Mouse (Mus musculus) ES-Bruce4 (cell line): ENCODE data around the gene Arid1b. TPM values are rescaled to one million over a fixed set of nuclear protein-coding genes. Genes with fewer than 3 reads are reported as not detected.

ENCODE experiments used
- H3K27ac ChIP-seq: 2 replicates; pipeline ENCODE4 v1.5.1; 2012; ENCODE audit warnings: low read length, inconsistent platforms; ENCODE audit not compliant: insufficient read depth
- H3K27me3 ChIP-seq: 2 replicates; pipeline ENCODE4 v1.6.1; 2012; ENCODE audit warnings: mild to moderate bottlenecking, low read length, inconsistent platforms; ENCODE audit not compliant: control insufficient read depth, poor library complexity, insufficient read depth, severe bottlenecking
- H3K36me3 ChIP-seq: 2 replicates; pipeline ENCODE4 v1.6.1; 2012; ENCODE audit warnings: inconsistent platforms, mild to moderate bottlenecking, low read length, moderate library complexity; ENCODE audit not compliant: control insufficient read depth, poor library complexity, insufficient read depth, severe bottlenecking
- H3K4me1 ChIP-seq: one replicate; pipeline ENCODE4 v1.8.1; 2011; ENCODE audit warnings: low read length; ENCODE audit not compliant: control insufficient read depth, insufficient read depth
- H3K4me3 ChIP-seq: 2 replicates; pipeline ENCODE4 v1.5.1; 2011; ENCODE audit warnings: low read depth, mild to moderate bottlenecking, low read length
- H3K9ac ChIP-seq: 2 replicates; pipeline ENCODE4 v1.6.1; 2012; ENCODE audit warnings: low read depth, mild to moderate bottlenecking, inconsistent platforms; ENCODE audit not compliant: poor library complexity, severe bottlenecking
- H3K9me3 ChIP-seq: replicated peaks from 2 replicates; pipeline ENCODE4 v1.6.1; 2012; ENCODE audit warnings: mild to moderate bottlenecking, low read length, inconsistent platforms; ENCODE audit not compliant: control insufficient read depth, poor library complexity, insufficient read depth, severe bottlenecking
- CTCF ChIP-seq: IDR thresholded peaks from one replicate; pipeline ENCODE4 v1.8.1; 2011; ENCODE audit warnings: low read depth, low read length
- EP300 ChIP-seq: IDR thresholded peaks from 2 replicates; pipeline ENCODE4 v1.6.1; 2011; ENCODE audit warnings: low read depth, low read length; ENCODE audit not compliant: insufficient read depth
- POLR2A ChIP-seq: IDR thresholded peaks from one replicate; pipeline ENCODE4 v1.8.1; 2011; ENCODE audit warnings: low read length; ENCODE audit not compliant: insufficient read depth
- polyA plus RNA-seq: library from polyadenylated mRNA; stranded (reverse); fragments of >200 nt; gene quantifications from 2 replicates; pipeline ENCODE4 v1.2.4, GENCODE M21; 2011; ENCODE audit warnings: low read depth; ENCODE audit not compliant: missing spikeins, insufficient read depth, insufficient read length

Arid1b gene
- polyA plus RNA-seq, 1 experiment = 20.4 TPM

DNA sequence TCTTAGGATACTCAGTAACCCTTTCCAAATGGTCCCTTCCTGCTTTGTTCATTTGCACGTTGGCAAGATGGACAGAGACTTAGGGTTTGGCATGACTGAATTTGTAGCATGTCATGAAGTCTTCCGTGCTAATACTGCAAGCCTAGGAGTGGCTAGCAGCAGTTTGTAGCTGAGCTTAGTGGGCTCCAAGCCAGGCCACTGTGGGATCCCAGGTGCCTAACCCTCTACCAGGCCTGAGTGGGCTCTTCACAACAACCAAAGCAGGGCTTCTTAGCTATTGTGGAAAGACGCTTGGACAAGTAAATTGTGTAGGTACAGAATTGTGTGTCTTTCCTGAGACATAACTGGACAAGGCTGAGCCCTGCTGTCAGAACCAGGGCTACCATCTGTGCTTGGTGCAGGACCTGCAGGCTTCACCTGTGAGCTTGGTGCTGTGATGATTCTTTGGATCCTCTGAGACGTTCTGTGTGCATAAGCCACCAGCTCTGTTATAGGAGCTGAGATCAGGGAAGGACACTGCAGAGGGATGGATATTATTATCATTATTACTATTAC lies 286.4 kb downstream of the Arid1b start:
- H3K9me3 ChIP-seq = no peaks in the 10 kb centered on the region
- H3K4me3 ChIP-seq = no peak overlapping the region
- no peak overlapping the region for H3K27ac ChIP-seq
- TF ChIP-seq CTCF = no peak
- no peak for TF ChIP-seq EP300
- TF ChIP-seq POLR2A = no peak
- no peaks in the 10 kb centered on the region for H3K4me1 ChIP-seq
- H3K27me3 ChIP-seq = no peaks in the 10 kb centered on the region
- no peak overlapping the region for H3K9ac ChIP-seq
- no peaks in the 10 kb centered on the region for H3K36me3 ChIP-seq

DNA sequence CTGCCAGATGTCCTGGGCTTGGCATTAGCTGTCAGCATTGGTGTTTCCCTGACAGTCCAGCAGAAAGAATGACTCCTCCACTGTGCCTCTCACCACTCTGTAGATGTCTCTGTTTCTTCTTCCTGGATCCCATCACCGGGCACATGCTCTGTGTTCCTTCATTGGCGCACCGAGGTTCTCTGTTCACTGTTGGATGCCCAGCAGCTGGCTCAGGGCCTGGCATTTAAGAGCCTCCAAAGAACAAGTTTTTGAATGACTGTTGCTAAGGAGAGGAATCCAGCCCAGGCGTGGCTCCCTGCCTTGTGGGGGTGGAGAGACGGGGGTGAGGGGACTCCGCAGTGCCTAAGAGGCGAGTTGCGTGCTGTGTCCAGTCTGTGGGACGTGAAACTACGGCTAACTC lies 290.7 kb downstream of the Arid1b start:
- Histone ChIP-seq H3K9ac (no peak overlapping the region), H3K36me3 (no peaks in the 10 kb centered on the region), H3K27ac (no peak overlapping the region), H3K27me3 (no peaks in the 10 kb centered on the region), H3K9me3 (no peaks in the 10 kb centered on the region), H3K4me3 (no peak overlapping the region), H3K4me1 (no peaks in the 10 kb centered on the region)
- TF ChIP-seq POLR2A (no peak), EP300 (no peak), CTCF (no peak)

DNA sequence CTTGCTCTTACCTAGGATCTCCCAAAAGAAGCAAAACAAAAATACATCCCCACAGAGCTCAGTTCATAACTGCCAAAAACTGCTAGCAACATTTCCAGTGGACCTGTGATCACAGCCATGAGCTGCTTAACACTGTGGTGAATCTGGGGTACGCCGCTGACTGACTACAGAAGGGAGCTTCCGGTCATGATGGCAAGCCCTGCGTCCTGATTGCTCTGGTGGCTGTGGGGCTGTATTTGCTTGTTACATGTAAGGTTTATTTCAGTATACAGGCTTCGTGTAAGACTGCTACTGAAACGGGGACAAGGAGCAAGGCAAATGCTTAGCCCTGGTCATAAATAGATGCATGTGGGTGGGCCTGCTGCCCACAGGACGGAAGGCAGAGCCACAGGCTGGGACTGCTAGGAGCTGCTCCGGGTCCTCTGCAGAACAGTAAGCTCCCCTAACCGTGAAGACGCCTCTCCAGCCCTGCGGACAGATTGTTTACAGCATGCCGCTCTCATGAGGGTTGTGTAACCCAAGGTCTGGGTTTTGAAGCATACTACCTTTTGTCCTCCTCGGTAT lies 291.8 kb downstream of the Arid1b start:
- no peaks in the 10 kb centered on the region for H3K9me3 ChIP-seq
- no peaks in the 10 kb centered on the region for H3K4me1 ChIP-seq
- no peak overlapping the region for H3K9ac ChIP-seq
- no peak overlapping the region for H3K4me3 ChIP-seq
- no peak overlapping the region for H3K27ac ChIP-seq
- TF ChIP-seq EP300 = no peak
- TF ChIP-seq CTCF = no peak
- TF ChIP-seq POLR2A = no peak
- no peaks in the 10 kb centered on the region for H3K36me3 ChIP-seq
- no peaks in the 10 kb centered on the region for H3K27me3 ChIP-seq

DNA sequence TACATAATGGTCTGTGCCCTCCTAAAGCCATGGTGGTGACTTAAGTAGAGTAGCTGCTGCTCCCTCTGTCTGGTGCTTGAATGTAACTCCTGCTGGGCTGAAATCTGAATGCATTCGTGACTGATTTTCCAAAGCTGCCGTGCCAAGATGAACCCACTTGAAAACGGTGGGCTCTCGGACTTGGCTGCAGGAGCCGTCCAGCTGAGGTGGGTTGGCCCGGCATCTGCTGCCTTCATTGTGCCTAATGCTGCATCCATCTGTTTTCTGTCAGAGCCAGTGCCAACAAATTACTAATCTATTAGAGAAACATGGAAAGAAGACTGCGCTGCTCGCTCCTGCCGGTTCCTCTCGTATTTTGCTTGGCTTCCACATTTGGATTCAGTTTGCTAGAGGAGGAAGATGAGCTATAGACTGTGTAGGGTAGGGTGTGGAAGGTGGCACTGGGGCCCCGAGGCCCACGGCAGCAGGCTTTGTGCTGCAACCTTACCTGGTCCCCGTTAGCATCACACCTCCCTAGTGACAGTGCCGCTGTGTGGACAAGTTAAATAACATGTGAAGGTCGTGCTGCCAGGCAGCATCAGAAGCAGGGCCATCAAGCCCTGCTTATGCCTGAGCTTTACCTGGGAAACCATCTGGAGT lies 292.6 kb downstream of the Arid1b start:
- Histone ChIP-seq H3K27ac (no peak overlapping the region), H3K9me3 (no peaks in the 10 kb centered on the region), H3K4me1 (no peaks in the 10 kb centered on the region), H3K36me3 (no peaks in the 10 kb centered on the region), H3K9ac (no peak overlapping the region), H3K27me3 (no peaks in the 10 kb centered on the region), H3K4me3 (no peak overlapping the region)
- TF ChIP-seq CTCF (no peak), EP300 (no peak), POLR2A (no peak)

DNA sequence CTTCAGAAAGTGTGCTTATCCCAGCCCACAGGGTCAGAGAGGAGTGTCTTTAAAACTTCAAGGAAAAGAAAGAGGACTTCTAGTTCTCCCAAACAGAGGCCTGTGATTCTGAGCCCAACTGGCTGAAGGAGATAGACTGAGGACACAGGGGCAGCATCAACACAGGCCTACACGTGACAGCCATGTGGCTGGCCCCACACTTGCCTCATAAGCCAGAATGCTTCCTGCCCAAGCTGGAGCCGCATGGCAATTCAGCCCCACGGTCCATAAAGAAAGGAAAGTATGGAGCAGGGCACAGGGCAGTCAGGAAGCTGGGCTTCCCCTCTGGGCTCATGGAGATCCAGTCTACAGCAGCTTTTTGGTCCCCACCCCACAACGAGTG lies 293.1 kb downstream of the Arid1b start:
- Histone ChIP-seq H3K9me3 (no peaks in the 10 kb centered on the region), H3K27ac (no peak overlapping the region), H3K36me3 (no peaks in the 10 kb centered on the region), H3K9ac (no peak overlapping the region), H3K4me1 (no peaks in the 10 kb centered on the region), H3K27me3 (no peaks in the 10 kb centered on the region), H3K4me3 (no peak overlapping the region)
- TF ChIP-seq EP300 (no peak), POLR2A (no peak), CTCF (no peak)

DNA sequence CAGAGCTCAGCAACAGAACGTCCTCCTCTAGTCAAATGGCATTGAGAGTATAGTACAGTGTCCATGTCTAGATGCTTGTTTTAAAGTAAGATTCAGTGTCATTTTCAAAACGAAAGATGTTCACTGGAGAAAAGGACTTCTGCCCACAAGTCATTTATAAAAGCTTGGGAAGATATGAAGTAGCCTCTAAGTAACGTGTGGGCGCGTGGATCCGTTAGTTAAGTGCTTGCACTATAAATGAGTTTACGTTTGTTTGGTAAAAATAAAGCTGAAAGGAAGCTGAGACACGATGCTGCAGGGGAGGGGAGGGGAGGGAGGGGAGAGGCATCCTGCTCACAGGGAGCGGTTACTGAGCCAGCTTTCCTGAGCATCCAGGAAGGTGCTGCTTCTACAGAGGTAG lies 293.5 kb downstream of the Arid1b start:
- H3K27ac ChIP-seq = no peak overlapping the region
- TF ChIP-seq CTCF (no peak), POLR2A (no peak), EP300 (no peak)

More for the DNA sequence above, 293.5 kb downstream of the Arid1b start:
- Histone ChIP-seq H3K9ac (no peak overlapping the region), H3K27me3 (no peaks in the 10 kb centered on the region), H3K9me3 (no peaks in the 10 kb centered on the region), H3K4me3 (no peak overlapping the region), H3K4me1 (no peaks in the 10 kb centered on the region), H3K36me3 (no peaks in the 10 kb centered on the region)
